Mouse (Mus musculus) midbrain, embryonic 14.5 days (tissue): ENCODE results near the gene Tnxb. TPM values are rescaled to one million over a fixed set of nuclear protein-coding genes. Genes with fewer than 3 reads are reported as not detected.

Experiments used
- ATAC-seq: fragments of 200-750 bp; cut with Nextera tagmentation; 2 replicates; pipeline ENCODE4 v1.8.0; 2017; ENCODE audit warnings: moderate number of reproducible peaks, moderate library complexity; ENCODE audit not compliant: low FRiP score, low TSS enrichment
- DNase-seq: peaks from one replicate; pipeline ENCODE4 v3.0.0-alpha.2; 2015
- H3K27ac ChIP-seq: fragments of 300-500 bp; sonication (generic); replicated peaks from 2 replicates; pipeline ENCODE4 v1.5.1; 2014; ENCODE audit warnings: mild to moderate bottlenecking, low read depth, low read length, moderate library complexity
- H3K27me3 ChIP-seq: fragments of 300-500 bp; sonication (generic); 2 replicates; pipeline ENCODE4 v1.6.1; 2014; ENCODE audit warnings: low read length, control low read depth, mixed read lengths; ENCODE audit not compliant: control insufficient read depth, insufficient read depth
- H3K36me3 ChIP-seq: fragments of 300-500 bp; sonication (generic); 2 replicates; pipeline ENCODE4 v1.6.1; 2014; ENCODE audit warnings: low read length, control low read depth; ENCODE audit not compliant: control insufficient read depth, insufficient read depth
- H3K4me1 ChIP-seq: fragments of 300-500 bp; sonication (generic); 2 replicates; pipeline ENCODE4 v1.6.1; 2014; ENCODE audit warnings: mild to moderate bottlenecking, antibody characterized with exemption, low read length, control low read depth; ENCODE audit not compliant: control insufficient read depth, insufficient read depth
- H3K4me2 ChIP-seq: fragments of 300-500 bp; sonication (generic); 2 replicates; pipeline ENCODE4 v1.6.1; 2014; ENCODE audit warnings: mild to moderate bottlenecking, low read length, moderate library complexity
- H3K4me3 ChIP-seq: fragments of 300-500 bp; sonication (generic); replicated peaks from 2 replicates; pipeline ENCODE4 v1.5.1; 2014; ENCODE audit warnings: low read depth, low read length
- H3K9ac ChIP-seq: fragments of 300-500 bp; sonication (generic); replicated peaks from 2 replicates; pipeline ENCODE4 v1.6.1; 2014; ENCODE audit warnings: mild to moderate bottlenecking, low read length, moderate library complexity
- H3K9me3 ChIP-seq: fragments of 300-500 bp; sonication (generic); 2 replicates; pipeline ENCODE4 v1.6.1; 2016; ENCODE audit warnings: low read length, control low read depth, mixed read lengths; ENCODE audit not compliant: control insufficient read depth
- WGBS: fragments of 180-500 bp; shearing (Covaris S2); extraction: QIAGEN DNeasy Blood & Tissue Kit; methylation state at CpG from one replicate; pipeline ENCODE4 v1.1.7; 2014; 5-methylcytosine and 5-hydroxymethylcytosine counted together
- polyA plus RNA-seq: library from polyadenylated mRNA; unstranded; fragments of >200 nt; fragmentation: Nextera tagmentation; extraction: Ambion mirVana; gene quantifications from 2 replicates; pipeline ENCODE4 v1.2.1, GENCODE M21; 2014

Gene Tnxb
- polyA plus RNA-seq: 0.13 and 0.24 TPM in 2 replicates

DNA sequence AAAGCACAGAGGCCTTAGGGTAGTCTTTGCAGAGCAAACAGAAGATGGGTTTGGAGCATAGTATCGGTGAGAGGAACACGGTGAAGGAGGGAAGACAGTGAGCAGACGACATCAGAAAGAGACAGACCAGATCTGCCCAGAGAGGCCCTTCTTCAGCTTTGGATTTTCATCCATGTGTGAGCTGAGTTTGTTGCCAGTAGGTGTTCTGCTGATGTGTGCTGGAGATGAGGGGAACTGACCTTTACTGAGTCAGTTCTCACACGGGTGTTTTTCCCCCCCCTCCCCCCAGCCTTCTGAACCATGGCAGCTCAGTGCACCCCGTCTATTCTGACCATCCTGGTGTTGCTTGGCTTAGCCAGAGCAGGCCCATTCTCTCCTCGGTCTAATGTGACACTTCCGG lies at the start of gene Tnxb:
Tnxb (plus strand) TSS at position 301 of the 400 bp plus-strand sequence.
- H3K27ac ChIP-seq: no peak within 1 kb of the TSS
- H3K4me3 ChIP-seq: peak within 1 kb of the TSS; percentile 33
- H3K9me3 ChIP-seq: no peaks in the 10 kb centered on the region
- peak within 1 kb of the TSS; percentile 40 for H3K9ac ChIP-seq
- peak within 1 kb of the TSS; percentile 62 for H3K4me2 ChIP-seq
- no peaks in the 10 kb centered on the region for H3K36me3 ChIP-seq
- WGBS: 63% methylated on average over 7 of the region's 7 CpGs
- no peak for ATAC-seq
- peaks cover 11% of the 10 kb centered on the region; the same call in 1 of the 2 replicates for H3K4me1 ChIP-seq
- peaks cover 43% of the 10 kb centered on the region for H3K27me3 ChIP-seq
- no peak for DNase-seq

DNA sequence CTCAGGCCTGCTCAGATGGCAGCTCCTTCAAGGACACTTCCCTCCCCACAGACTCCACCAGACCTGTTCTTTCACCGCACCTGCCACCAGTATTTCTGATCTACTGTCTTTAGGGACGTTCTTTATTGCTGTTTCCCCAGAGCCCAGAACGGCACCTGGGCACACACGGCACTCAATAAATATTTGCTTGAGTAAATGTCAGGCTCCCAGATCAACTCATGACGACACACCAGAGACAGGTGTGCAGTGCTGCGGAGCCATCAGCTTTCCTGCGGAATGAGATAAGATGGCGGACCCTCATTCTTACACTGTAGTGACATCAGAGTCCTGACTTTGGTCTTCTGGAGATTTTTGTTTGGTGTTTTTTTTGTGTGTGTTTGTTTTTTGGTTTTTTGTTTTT lies 49.3 kb upstream of the Tnxb start:
- ATAC-seq (no peak), DNase-seq (no peak)
- Histone ChIP-seq H3K27ac (no peak overlapping the region), H3K4me3 (no peak overlapping the region), H3K9ac (no peak overlapping the region), H3K27me3 (no peaks in the 10 kb centered on the region), H3K36me3 (peaks cover 38% of the 10 kb centered on the region), H3K9me3 (no peaks in the 10 kb centered on the region), H3K4me2 (no peak overlapping the region), H3K4me1 (peaks cover 2% of the 10 kb centered on the region)
- WGBS: 93% methylated on average over 8 of the region's 8 CpGs

DNA sequence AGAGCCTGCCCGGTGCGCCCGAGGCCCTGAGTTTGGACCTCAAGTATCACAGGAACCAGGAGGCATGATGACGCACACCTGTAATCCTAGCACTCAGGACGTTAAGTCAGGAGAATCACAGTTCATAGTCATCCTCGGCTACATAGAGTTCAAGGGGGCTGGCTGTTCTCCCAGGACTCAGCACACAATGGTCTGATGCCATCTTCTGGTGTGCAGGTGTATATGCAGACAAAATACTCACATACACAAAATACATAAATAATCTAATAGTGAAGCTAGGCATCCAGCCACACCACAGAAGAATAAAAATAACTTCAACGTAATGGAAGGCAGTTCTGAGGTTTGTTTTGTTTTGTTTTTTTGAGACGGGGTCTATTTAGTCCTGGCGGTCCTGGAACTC lies 47.2 kb upstream of the Tnxb start:
- H3K4me3 ChIP-seq: no peak overlapping the region
- peaks cover 24% of the 10 kb centered on the region for H3K36me3 ChIP-seq
- peaks cover 14% of the 10 kb centered on the region for H3K4me1 ChIP-seq
- 88% methylated on average over 9 of the region's 9 CpGs for WGBS
- no peak overlapping the region for H3K27ac ChIP-seq
- no peak overlapping the region for H3K4me2 ChIP-seq
- ATAC-seq (no peak), DNase-seq (no peak)
- no peaks in the 10 kb centered on the region for H3K9me3 ChIP-seq
- H3K27me3 ChIP-seq: no peaks in the 10 kb centered on the region
- no peak overlapping the region for H3K9ac ChIP-seq

DNA sequence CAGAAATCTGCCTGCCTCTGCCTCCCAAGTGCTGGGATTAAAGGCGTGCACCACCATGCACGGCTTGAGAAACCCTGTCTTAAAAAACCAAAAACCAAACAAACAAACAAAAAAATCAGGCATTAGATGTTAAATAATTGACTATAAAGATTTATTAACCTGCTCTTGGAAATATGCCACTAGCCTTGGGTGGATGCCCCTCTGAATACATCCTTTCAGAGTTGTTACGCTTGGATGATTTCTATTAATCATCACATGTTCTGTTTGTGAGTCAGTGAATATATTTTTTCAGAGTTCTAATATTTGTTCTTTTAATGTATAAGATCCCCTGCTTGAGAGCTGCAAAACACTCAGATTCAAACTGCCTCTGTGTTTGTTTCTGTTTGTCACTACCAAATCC lies 45.4 kb upstream of the Tnxb start:
- no peak overlapping the region for H3K9ac ChIP-seq
- 94% methylated on average over 3 of the region's 3 CpGs for WGBS
- peaks cover 27% of the 10 kb centered on the region for H3K4me1 ChIP-seq
- ATAC-seq (no peak), DNase-seq (no peak)
- H3K4me3 ChIP-seq: no peak overlapping the region
- no peak overlapping the region for H3K4me2 ChIP-seq
- no peaks in the 10 kb centered on the region for H3K27me3 ChIP-seq
- peaks cover 24% of the 10 kb centered on the region for H3K36me3 ChIP-seq
- no peaks in the 10 kb centered on the region for H3K9me3 ChIP-seq
- H3K27ac ChIP-seq: no peak overlapping the region

DNA sequence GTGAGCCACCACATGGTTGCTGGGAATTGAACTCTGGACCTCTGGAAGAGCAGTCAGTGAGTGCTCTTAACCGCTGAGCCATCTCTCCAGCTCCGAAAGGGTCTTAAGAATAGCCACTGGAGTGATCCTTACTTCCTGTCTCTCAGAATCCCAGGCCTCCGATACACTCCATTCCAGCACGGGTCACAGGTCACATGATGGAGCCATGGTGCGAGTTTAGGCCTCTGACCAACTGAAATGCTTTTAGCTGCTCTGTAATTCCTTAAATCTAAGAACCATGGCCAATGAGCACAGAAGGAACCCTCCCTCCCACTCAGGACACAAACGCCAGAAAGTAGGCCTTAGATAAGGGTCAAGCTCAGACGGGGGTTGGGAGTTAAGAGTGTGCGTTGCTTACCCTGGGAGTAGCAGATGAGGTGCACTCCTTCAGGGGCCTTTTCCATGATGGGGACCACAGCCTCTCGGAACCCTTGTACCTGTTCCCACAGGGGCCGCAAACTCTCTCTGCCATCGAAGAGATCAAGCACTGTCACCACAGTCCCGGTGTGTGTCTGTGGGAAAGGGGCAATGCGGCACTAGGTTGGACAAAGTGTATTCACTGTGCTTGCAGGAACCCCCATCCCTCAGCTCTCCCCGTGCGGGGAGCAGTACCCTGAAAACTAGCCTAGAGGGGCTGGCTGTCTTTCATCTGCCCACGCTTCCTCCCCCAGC lies 44.1 kb upstream of the Tnxb start:
- ATAC-seq: no peak
- Histone ChIP-seq H3K27ac (peak overlapping the region; percentile 93), H3K36me3 (peaks cover 19% of the 10 kb centered on the region), H3K4me3 (peak overlapping the region; percentile 71), H3K4me2 (peak overlapping the region; percentile 90), H3K4me1 (peaks cover 39% of the 10 kb centered on the region), H3K9ac (peak overlapping the region; percentile 68), H3K27me3 (peaks cover 4% of the 10 kb centered on the region; the same call in 1 of the 2 replicates), H3K9me3 (no peaks in the 10 kb centered on the region)
- WGBS: 49% methylated on average over 16 of the region's 16 CpGs
- no peak for DNase-seq

DNA sequence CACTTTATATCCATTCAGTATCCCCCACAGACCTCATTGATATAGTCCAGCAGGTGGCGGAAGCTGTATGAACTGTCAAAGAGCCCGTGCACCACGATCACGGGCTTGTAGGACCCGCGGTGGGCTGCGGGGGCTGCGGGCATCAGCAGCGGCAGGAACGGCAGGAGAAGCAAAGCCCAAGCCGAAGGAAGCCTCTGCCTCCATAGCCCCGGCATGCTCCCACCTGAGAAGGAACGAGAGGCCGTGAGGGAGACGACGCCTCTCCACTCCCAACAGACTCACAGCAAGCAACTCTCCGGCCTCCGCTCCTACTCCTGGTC lies 43.6 kb upstream of the Tnxb start:
- DNase-seq: peak; percentile 82
- no peaks in the 10 kb centered on the region for H3K9me3 ChIP-seq
- H3K36me3 ChIP-seq: peaks cover 14% of the 10 kb centered on the region
- peak overlapping the region; percentile 90 for H3K4me2 ChIP-seq
- ATAC-seq: peak; percentile 31
- peaks cover 10% of the 10 kb centered on the region; the same call in 1 of the 2 replicates for H3K27me3 ChIP-seq
- peaks cover 44% of the 10 kb centered on the region for H3K4me1 ChIP-seq
- peak overlapping the region; percentile 93 for H3K27ac ChIP-seq
- H3K9ac ChIP-seq: peak overlapping the region; percentile 68
- peak overlapping the region; percentile 71 for H3K4me3 ChIP-seq
- under 1% methylated on average over 18 of the region's 18 CpGs for WGBS

DNA sequence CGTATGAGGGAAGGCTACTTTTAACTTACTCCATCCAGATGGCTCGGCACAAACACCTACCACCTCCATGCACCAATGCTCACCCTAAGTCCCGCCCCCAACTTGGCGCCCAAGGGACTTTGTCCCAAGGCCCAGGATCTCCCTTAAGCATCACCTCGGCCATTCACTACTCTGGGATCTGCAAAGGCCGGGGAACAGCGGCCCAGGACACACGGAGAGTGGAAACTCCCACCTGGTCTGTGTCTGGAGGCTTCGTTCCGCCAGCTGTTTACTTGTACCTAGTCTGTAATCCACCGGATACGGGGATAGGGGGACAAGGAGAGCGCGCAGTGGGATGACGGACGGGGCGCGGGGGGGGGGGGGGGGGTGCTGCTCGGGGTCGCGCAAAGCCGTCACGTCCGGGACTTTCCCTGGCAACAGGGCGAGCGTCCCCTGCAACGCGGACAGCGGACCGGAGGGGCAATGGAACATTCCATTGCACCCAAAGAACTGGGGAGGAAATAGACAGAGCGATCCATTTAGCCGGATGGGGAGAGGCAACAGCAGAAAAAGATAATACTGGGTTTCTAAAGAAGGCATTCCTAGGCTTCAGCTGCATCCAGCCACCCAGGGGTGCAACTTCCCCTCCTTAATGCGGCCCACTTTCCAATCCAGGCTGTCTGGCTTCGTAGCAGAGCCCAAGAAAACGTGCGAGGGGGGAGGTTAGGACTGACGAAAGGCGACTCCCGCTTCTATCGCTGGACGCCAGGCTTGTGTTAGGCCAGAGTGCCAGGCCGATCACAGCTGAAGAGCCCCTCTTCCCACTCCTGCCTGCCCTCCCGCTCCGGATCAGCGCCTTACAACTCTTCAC lies 43.0 kb upstream of the Tnxb start:
- peaks cover 50% of the 10 kb centered on the region for H3K4me1 ChIP-seq
- 0% methylated on average over 40 of the region's 45 CpGs for WGBS
- peak overlapping the region; percentile 93 for H3K27ac ChIP-seq
- peak overlapping the region; percentile 68 for H3K9ac ChIP-seq
- H3K4me3 ChIP-seq: peak overlapping the region; percentile 71
- peaks cover 11% of the 10 kb centered on the region; the same call in 1 of the 2 replicates for H3K27me3 ChIP-seq
- peak; percentile 78 for ATAC-seq
- no peaks in the 10 kb centered on the region for H3K9me3 ChIP-seq
- DNase-seq: peak; percentile 94
- peak overlapping the region; percentile 90 for H3K4me2 ChIP-seq
- H3K36me3 ChIP-seq: peaks cover 9% of the 10 kb centered on the region

DNA sequence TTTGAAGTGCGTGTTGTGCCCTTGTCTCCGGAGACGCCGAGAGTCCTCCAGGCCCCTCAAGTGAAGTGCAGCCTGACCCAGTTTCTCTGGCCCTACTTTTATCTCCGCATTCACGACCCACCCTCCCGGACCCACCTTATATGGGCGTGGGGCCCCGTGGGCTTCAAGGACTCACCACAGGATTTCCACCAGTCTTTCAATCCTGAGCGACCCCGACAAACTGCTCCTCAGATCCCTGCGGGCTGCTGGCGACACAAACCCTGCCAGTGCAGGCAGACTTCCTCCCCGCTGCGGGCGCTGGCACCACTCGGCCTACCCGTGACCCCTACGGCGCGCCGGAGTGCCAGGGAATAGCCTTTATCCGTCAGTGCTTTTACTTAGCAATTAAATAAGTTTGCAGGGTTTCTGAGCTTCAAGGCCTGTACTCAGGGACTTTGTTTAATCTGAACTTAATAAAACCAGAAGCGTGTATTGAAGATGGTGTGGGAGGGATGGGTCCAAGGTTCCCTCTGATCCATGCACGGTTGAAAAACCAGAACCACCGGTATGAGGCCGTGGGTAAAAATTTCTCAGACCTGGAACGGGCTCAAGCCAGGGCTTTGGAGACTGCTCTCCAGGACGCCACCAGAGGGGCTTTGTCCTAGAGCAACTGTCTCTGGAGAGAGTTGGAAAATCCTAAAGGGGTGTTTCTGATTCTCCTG lies 42.2 kb upstream of the Tnxb start, which contains the start of gene Ppt2:
Ppt2 (minus strand) TSS at position 568 of the 701 bp plus-strand sequence.
- DNase-seq: peak; percentile 53
- Histone ChIP-seq H3K4me1 (peaks cover 53% of the 10 kb centered on the region), H3K9me3 (no peaks in the 10 kb centered on the region), H3K36me3 (peaks cover 1% of the 10 kb centered on the region; the same call in 1 of the 2 replicates), H3K27ac (peak within 1 kb of the TSS; percentile 93), H3K4me2 (peak within 1 kb of the TSS; percentile 90), H3K9ac (peak within 1 kb of the TSS; percentile 68), H3K27me3 (peaks cover 14% of the 10 kb centered on the region; the same call in 1 of the 2 replicates), H3K4me3 (peak within 1 kb of the TSS; percentile 71)
- no peak for ATAC-seq
- 6% methylated on average over 29 of the region's 29 CpGs for WGBS
